Mouse (Mus musculus): Measurements from ENCODE around the gene Plac8. TPM values are rescaled to one million over a fixed set of nuclear protein-coding genes. Genes with fewer than 3 reads are reported as not detected.

The Plac8 gene
- total and polyA plus RNA-seq, 3 experiments = 4.9 to 10.6 TPM; not detected in 1

DNA sequence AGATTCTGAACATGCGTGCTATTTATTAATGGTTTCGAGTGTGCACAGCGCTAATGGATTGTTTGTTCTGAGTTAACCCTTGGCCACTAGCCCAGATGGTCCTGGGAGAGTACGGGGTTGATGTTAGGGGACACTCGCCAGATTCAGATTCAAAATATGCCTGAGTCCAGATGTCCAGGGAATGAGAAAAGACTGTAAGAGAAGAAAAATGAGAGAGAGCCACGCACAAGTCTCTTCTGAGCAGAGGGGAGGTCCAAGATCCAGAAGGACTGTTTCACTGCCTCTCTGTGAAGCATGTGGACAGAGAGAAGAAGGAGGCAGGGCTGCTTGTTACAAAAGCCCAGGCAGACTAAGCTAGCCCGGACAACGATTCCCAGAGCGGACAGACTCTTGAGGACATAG, 33.8 kb upstream of the Plac8 start:
- H3K9ac ChIP-seq (ENCODE audit: control insufficient read depth, low read depth, low read length, poor library complexity, severe bottlenecking) = no peak overlapping the region

DNA sequence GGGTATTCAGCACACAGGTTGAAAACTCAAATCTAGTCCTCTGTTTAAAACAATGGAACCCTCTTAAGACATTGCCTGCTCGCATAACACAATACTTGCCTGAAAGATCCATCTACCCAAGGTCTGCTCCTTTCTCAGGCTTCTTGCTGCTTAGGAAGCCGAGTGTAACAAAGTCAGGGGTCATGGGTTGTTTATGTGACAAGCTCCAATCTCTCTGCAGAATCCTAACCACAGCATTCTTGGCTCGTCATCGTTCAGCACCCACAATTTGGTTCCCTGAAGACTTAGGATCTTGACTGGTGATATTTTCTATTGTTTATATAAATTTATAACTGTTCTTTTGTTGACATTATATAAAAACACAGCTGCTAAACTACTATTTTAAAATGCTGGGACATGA, 32.0 kb upstream of the Plac8 start:
- peaks cover 4 to 12% of the 10 kb centered on the region in 2 experiments; a peak in 3 of 4 replicates for H3K4me1 ChIP-seq (ENCODE audit: control insufficient read depth in 1 of 2, insufficient read depth in 2 of 2, low read length in 2 of 2)
- no peaks in the 10 kb centered on the region for H3K9me3 ChIP-seq (replicated peaks; ENCODE audit: insufficient read depth, low read length)
- no peak overlapping the region for H3K27ac ChIP-seq (ENCODE audit: control insufficient read depth, low read depth, low read length)
- DNase-seq (ENCODE audit: low read depth, low spot score) = no peak
- no peak overlapping the region for H3K9ac ChIP-seq (ENCODE audit: control insufficient read depth, low read depth, low read length, poor library complexity, severe bottlenecking)
- H3K4me3 ChIP-seq (ENCODE audit: control insufficient read depth in 1 of 2, insufficient read depth in 1 of 2, low read depth in 2 of 2, low read length in 2 of 2) = no peak overlapping the region
- 0 out of 4 replicates have a peak, but pooled peaks cover 0 to 1% of the 10 kb centered on the region in 2 experiments for H3K27me3 ChIP-seq (ENCODE audit: control insufficient read depth in 1 of 2, insufficient read depth in 2 of 2, low read length in 2 of 2)
- TF ChIP-seq CTCF (IDR thresholded peaks at IDR 0.05 in 2 of 3, conservative IDR thresholded peaks at IDR 0.05 in 1 of 3; ENCODE audit: control insufficient read depth in 1 of 3, insufficient read depth in 1 of 3, low read depth in 2 of 3, low read length in 3 of 3, poor library complexity in 1 of 3, severe bottlenecking in 1 of 3) (no peak), RCOR1 (IDR thresholded peaks at IDR 0.05; ENCODE audit: low read depth, low read length) (no peak), HCFC1 (IDR thresholded peaks at IDR 0.05; ENCODE audit: low read depth, low read length) (no peak), MYC (IDR thresholded peaks at IDR 0.05; ENCODE audit: low read depth, low read length) (no peak), ELF1 (IDR thresholded peaks at IDR 0.05; ENCODE audit: low read depth, low read length) (no peak), MXI1 (IDR thresholded peaks at IDR 0.05; ENCODE audit: low read depth, low read length) (no peak), USF2 (IDR thresholded peaks at IDR 0.05; ENCODE audit: borderline replicate concordance in 1 of 2, insufficient read depth in 1 of 2, low read depth in 1 of 2, low read length in 2 of 2) (no peak), SMC3 (IDR thresholded peaks at IDR 0.05; ENCODE audit: low read depth, low read length) (no peak), ZKSCAN1 (IDR thresholded peaks at IDR 0.05; ENCODE audit: low read depth, low read length) (no peak), SIN3A (IDR thresholded peaks at IDR 0.05; ENCODE audit: low read length) (no peak), ZC3H11A (IDR thresholded peaks at IDR 0.05; ENCODE audit: low read depth, low read length) (no peak), MEF2A (IDR thresholded peaks at IDR 0.05; ENCODE audit: extremely low read depth, insufficient replicate concordance, low read depth, low read length, poor library complexity, severe bottlenecking) (no peak), USF1 (IDR thresholded peaks at IDR 0.05; ENCODE audit: low read depth, low read length) (no peak), ZNF384 (IDR thresholded peaks at IDR 0.05; ENCODE audit: low read depth, low read length) (no peak)
- H3K36me3 ChIP-seq (ENCODE audit: control insufficient read depth in 1 of 2, insufficient read depth in 2 of 2, low read length in 2 of 2) = peaks cover 0 to 13% of the 10 kb centered on the region in 2 experiments; a peak in 2 of 4 replicates
- no peaks in the 10 kb centered on the region for H3K79me2 ChIP-seq (ENCODE audit: control insufficient read depth, insufficient read depth, low read length, poor library complexity)

More for the DNA sequence above, 33.8 kb upstream of the Plac8 start:
- no peak for DNase-seq (ENCODE audit: low read depth, low spot score)
- Histone ChIP-seq H3K9me3 (replicated peaks; ENCODE audit: insufficient read depth, low read length) (no peaks in the 10 kb centered on the region), H3K36me3 (ENCODE audit: control insufficient read depth in 1 of 2, insufficient read depth in 2 of 2, low read length in 2 of 2) (peaks cover 0 to 13% of the 10 kb centered on the region in 2 experiments; a peak in 2 of 4 replicates), H3K27ac (ENCODE audit: control insufficient read depth, low read depth, low read length) (no peak overlapping the region), H3K79me2 (ENCODE audit: control insufficient read depth, insufficient read depth, low read length, poor library complexity) (no peaks in the 10 kb centered on the region), H3K4me3 (ENCODE audit: control insufficient read depth in 1 of 2, insufficient read depth in 1 of 2, low read depth in 2 of 2, low read length in 2 of 2) (no peak overlapping the region), H3K27me3 (ENCODE audit: control insufficient read depth in 1 of 2, insufficient read depth in 2 of 2, low read length in 2 of 2) (0 out of 4 replicates have a peak, but pooled peaks cover 0 to 1% of the 10 kb centered on the region in 2 experiments), H3K4me1 (ENCODE audit: control insufficient read depth in 1 of 2, insufficient read depth in 2 of 2, low read length in 2 of 2) (peaks cover 4 to 12% of the 10 kb centered on the region in 2 experiments; a peak in 3 of 4 replicates)
- TF ChIP-seq MAFK (IDR thresholded peaks at IDR 0.05; ENCODE audit: borderline replicate concordance, low read depth, low read length) = no peak
- TF ChIP-seq CHD1 (IDR thresholded peaks at IDR 0.05; ENCODE audit: low read depth, low read length) = no peak
- no peak for TF ChIP-seq MEF2A (IDR thresholded peaks at IDR 0.05; ENCODE audit: extremely low read depth, insufficient replicate concordance, low read depth, low read length, poor library complexity, severe bottlenecking)
- no peak for TF ChIP-seq CHD2 (IDR thresholded peaks at IDR 0.05; ENCODE audit: low read length)
- TF ChIP-seq BHLHE40 (IDR thresholded peaks at IDR 0.05; ENCODE audit: borderline replicate concordance, low read depth, low read length) = no peak
- TF ChIP-seq POLR2A (IDR thresholded peaks at IDR 0.05; ENCODE audit: control insufficient read depth in 1 of 2, insufficient read depth in 1 of 2, low read depth in 1 of 2, low read length in 2 of 2, poor library complexity in 1 of 2) = no peak
- no peak for TF ChIP-seq EP300 (IDR thresholded peaks at IDR 0.05; ENCODE audit: low read depth in 1 of 2, low read length in 2 of 2)
